Mouse (Mus musculus) liver, embryonic 14.5 days (tissue): ENCODE data around the gene Mylk.

Source experiments
- CTCF ChIP-seq: IDR thresholded peaks from 2 replicates; pipeline ENCODE4 v1.5.1; 2016; ENCODE audit warnings: antibody characterized with exemption, low read depth, control low read depth
- EP300 ChIP-seq: IDR thresholded peaks from 2 replicates; pipeline ENCODE4 v1.6.1; 2016; ENCODE audit warnings: antibody characterized with exemption, low read depth

DNA sequence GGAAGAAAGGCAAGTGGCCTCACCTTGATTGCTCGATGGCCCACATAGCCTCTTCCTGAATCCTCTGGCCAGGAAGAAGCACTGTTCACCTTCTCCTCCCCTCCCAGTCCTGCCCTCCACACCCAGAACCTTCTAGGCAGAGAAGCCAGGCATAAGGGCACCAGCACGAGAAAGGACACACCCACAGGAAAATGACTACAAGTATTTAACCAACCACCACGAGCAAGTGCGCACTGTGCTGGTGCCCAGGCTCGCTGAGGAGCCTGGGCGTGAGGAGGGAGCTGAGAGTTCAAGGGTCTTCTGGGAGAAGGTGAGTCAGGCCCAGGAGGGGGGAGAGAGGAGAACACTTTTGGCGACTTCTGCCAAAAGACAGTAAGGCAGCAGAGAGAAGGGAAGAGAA lies 185.1 kb downstream of the Mylk start:
- TF ChIP-seq EP300 (no peak), CTCF (no peak)
